Mouse (Mus musculus): ENCODE data around the gene Fbxo11. TPM values are rescaled to one million over a fixed set of nuclear protein-coding genes. Genes with fewer than 3 reads are reported as not detected.
"Not testable (repeated sequence)": the region's sequence is repeated elsewhere in the genome, so short reads cannot be mapped to it uniquely, and the experiment has no call there.

The Fbxo11 gene
- total RNA-seq, 2 experiments from 2014 or later: 30.7 to 45.8 TPM

- no peak for ATAC-seq (ENCODE audit: poor library complexity, severe bottlenecking)
Observed at GRCm38 (mm10) chr17:88023924-88024323, 41.2 kb downstream of the Fbxo11 start.

GRCm38 (mm10) chr17:88016027-88016426, 49.1 kb downstream of the Fbxo11 start:
- ATAC-seq (ENCODE audit: poor library complexity, severe bottlenecking): not testable (repeated sequence)

GRCm38 (mm10) chr17:88014456-88014855, 50.6 kb downstream of the Fbxo11 start:
- no peak for ATAC-seq (ENCODE audit: poor library complexity, severe bottlenecking)

- no peak for ATAC-seq (ENCODE audit: poor library complexity, severe bottlenecking)
Observed at GRCm38 (mm10) chr17:88006956-88007355, 58.1 kb downstream of the Fbxo11 start.

- ATAC-seq (ENCODE audit: poor library complexity, severe bottlenecking): no peak
Observed at GRCm38 (mm10) chr17:88004892-88005291, 60.2 kb downstream of the Fbxo11 start.

GRCm38 (mm10) chr17:87997808-87998207, 67.3 kb downstream of the Fbxo11 start:
- no peak for ATAC-seq (ENCODE audit: poor library complexity, severe bottlenecking)

- no peak for ATAC-seq (ENCODE audit: poor library complexity, severe bottlenecking)
Observed at GRCm38 (mm10) chr17:87993338-87993737, 71.8 kb downstream of the Fbxo11 start.

GRCm38 (mm10) chr17:87992154-87992553, 72.9 kb downstream of the Fbxo11 start:
- no peak for ATAC-seq (ENCODE audit: poor library complexity, severe bottlenecking)

- no peak for ATAC-seq (ENCODE audit: poor library complexity, severe bottlenecking)
Observed at GRCm38 (mm10) chr17:87987507-87987906, 77.6 kb downstream of the Fbxo11 start.

- ATAC-seq (ENCODE audit: poor library complexity, severe bottlenecking): no peak
Observed at GRCm38 (mm10) chr17:87985916-87986315, 79.2 kb downstream of the Fbxo11 start.

GRCm38 (mm10) chr17:87984440-87985214, 80.5 kb downstream of the Fbxo11 start:
- peak; percentile 96 for ATAC-seq (ENCODE audit: poor library complexity, severe bottlenecking)

- no peak for ATAC-seq (ENCODE audit: poor library complexity, severe bottlenecking)
Observed at GRCm38 (mm10) chr17:87983313-87983712, 81.8 kb downstream of the Fbxo11 start.

- ATAC-seq (ENCODE audit: poor library complexity, severe bottlenecking): no peak
Observed at GRCm38 (mm10) chr17:87982112-87982511, 83.0 kb downstream of the Fbxo11 start.

GRCm38 (mm10) chr17:87979696-87980095, 85.4 kb downstream of the Fbxo11 start:
- ATAC-seq (ENCODE audit: poor library complexity, severe bottlenecking): not testable (repeated sequence)

- not testable (repeated sequence) for ATAC-seq (ENCODE audit: poor library complexity, severe bottlenecking)
Observed at GRCm38 (mm10) chr17:87976927-87977326, 88.2 kb downstream of the Fbxo11 start.

- ATAC-seq (ENCODE audit: poor library complexity, severe bottlenecking): no peak
Observed at GRCm38 (mm10) chr17:87976154-87976806, 88.8 kb downstream of the Fbxo11 start.

GRCm38 (mm10) chr17:87975229-87975853, 89.8 kb downstream of the Fbxo11 start:
- ATAC-seq (ENCODE audit: poor library complexity, severe bottlenecking): peak; percentile 28

GRCm38 (mm10) chr17:87974629-87975228, 90.4 kb downstream of the Fbxo11 start, which contains the start of gene Msh6:
Msh6 (plus strand) TSS chr17:87975062.
- peak; percentile 91 for ATAC-seq (ENCODE audit: poor library complexity, severe bottlenecking)

GRCm38 (mm10) chr17:87973261-87974167, 91.6 kb downstream of the Fbxo11 start:
- ATAC-seq (ENCODE audit: poor library complexity, severe bottlenecking): no peak

GRCm38 (mm10) chr17:87972856-87973255, 92.2 kb downstream of the Fbxo11 start:
- ATAC-seq (ENCODE audit: poor library complexity, severe bottlenecking): no peak
